Mouse (Mus musculus): ENCODE data around the gene Phf6. TPM values are rescaled to one million over a fixed set of nuclear protein-coding genes. Genes with fewer than 3 reads are reported as not detected.
A peak's percentile ranks its signal among the peaks of the same experiment; 100 is the strongest.
"Not testable (repeated sequence)": the region's sequence is repeated elsewhere in the genome, so short reads cannot be mapped to it uniquely, and the experiment has no call there.

The Phf6 gene
- 17.5 TPM in 2 replicates for total RNA-seq (2021)
- long read RNA-seq, experiment 1, full-length matches to known transcripts: 17 of 20 reads
- long read RNA-seq, experiment 1, partial matches to known transcripts: 0 of 20 reads
- long read RNA-seq, experiment 1, other reads (novel, unspliced or antisense): 3 of 20 reads
- long read RNA-seq, experiment 2, full-length matches to known transcripts: 8 of 10 reads
- long read RNA-seq, experiment 2, partial matches to known transcripts: 0 of 10 reads
- long read RNA-seq, experiment 2, other reads (novel, unspliced or antisense): 2 of 10 reads

GRCm38 (mm10) chrX:52911587-52912371 lies at the start of gene Phf6:
TSS of gene Phf6 (plus strand) at chrX:52912266.
- DNase-seq: peak; percentile 95

GRCm38 (mm10) chrX:52864126-52864525 lies 47.9 kb upstream of the Phf6 start:
- peak; percentile 25 for DNase-seq

- not testable (repeated sequence) for DNase-seq
These were observed 13.6 kb upstream of the Phf6 start for GRCm38 (mm10) chrX:52898486-52898885.

- no peak for DNase-seq
These were observed 284 bp downstream of the Phf6 start for GRCm38 (mm10) chrX:52912372-52912728.

- no peak for DNase-seq
These were observed 998 bp downstream of the Phf6 start for GRCm38 (mm10) chrX:52912826-52913701.

- DNase-seq: no peak
These were observed 1.8 kb downstream of the Phf6 start for GRCm38 (mm10) chrX:52913856-52914255.

- no peak for DNase-seq
These were observed 2.6 kb downstream of the Phf6 start for GRCm38 (mm10) chrX:52914705-52915104.

GRCm38 (mm10) chrX:52916516-52916915 lies 4.5 kb downstream of the Phf6 start:
- no peak for DNase-seq

- no peak for DNase-seq
These were observed 14.7 kb downstream of the Phf6 start for GRCm38 (mm10) chrX:52926726-52927125.

GRCm38 (mm10) chrX:52928883-52929282 lies 16.8 kb downstream of the Phf6 start:
- peak; percentile 47 for DNase-seq

- no peak for DNase-seq
These were observed 17.7 kb downstream of the Phf6 start for GRCm38 (mm10) chrX:52929779-52930178.

GRCm38 (mm10) chrX:52930191-52930590 lies 18.1 kb downstream of the Phf6 start:
- no peak for DNase-seq

- DNase-seq: no peak
These were observed 20.1 kb downstream of the Phf6 start for GRCm38 (mm10) chrX:52932161-52932560.

GRCm38 (mm10) chrX:52934496-52934895 lies 22.4 kb downstream of the Phf6 start:
- no peak for DNase-seq

- no peak for DNase-seq
These were observed 33.4 kb downstream of the Phf6 start for GRCm38 (mm10) chrX:52945509-52945908.

- peak; percentile 22 for DNase-seq
These were observed 37.6 kb downstream of the Phf6 start for GRCm38 (mm10) chrX:52949713-52950112.

- DNase-seq: no peak
These were observed 44.9 kb downstream of the Phf6 start for GRCm38 (mm10) chrX:52956942-52957341.

GRCm38 (mm10) chrX:52961559-52962110 lies 49.6 kb downstream of the Phf6 start:
- no peak for DNase-seq

GRCm38 (mm10) chrX:52965149-52965548 lies 53.1 kb downstream of the Phf6 start:
- no peak for DNase-seq

- peak; percentile 54 for DNase-seq
These were observed 59.3 kb downstream of the Phf6 start for GRCm38 (mm10) chrX:52971211-52972006.

GRCm38 (mm10) chrX:52972129-52972528 lies 60.1 kb downstream of the Phf6 start:
- no peak for DNase-seq

- no peak for DNase-seq
These were observed 60.6 kb downstream of the Phf6 start for GRCm38 (mm10) chrX:52972680-52973079.
